Mouse (Mus musculus): ENCODE measurements around the gene Clcn5.

Clcn5 gene

DNA sequence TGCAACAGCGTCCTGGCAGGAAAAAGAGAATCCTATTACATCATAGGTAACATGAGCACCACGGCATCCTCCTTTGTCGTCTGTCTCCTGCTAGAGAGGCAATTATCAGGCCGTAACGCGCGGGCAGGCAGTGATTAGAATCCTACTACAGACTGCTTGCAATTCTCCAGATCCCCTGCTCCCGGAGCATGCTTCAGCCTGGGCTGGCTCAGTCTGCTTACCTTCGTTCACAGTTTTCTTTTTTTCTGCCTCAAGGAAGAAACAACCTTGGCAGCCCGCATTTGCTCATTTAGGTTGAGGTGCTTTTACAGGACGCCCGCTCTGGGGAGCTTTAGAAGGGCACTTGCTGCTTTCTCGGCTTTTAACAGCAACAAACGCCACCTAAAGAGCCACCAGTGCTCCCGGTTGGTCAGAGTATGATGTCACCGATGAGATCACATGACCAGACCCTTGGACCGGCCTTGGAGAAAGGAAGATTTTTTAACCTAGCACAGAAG, 130.8 kb downstream of the Clcn5 start:
- no peaks in the 10 kb centered on the region for H3K27me3 ChIP-seq (ENCODE audit: insufficient read depth, low read length)
- peak overlapping the region; percentile 57 for H3K4me3 ChIP-seq (replicated peaks; ENCODE audit: low read length)
- TF ChIP-seq CTCF (conservative IDR thresholded peaks at IDR 0.05; ENCODE audit: low read length) (no peak), NANOG (IDR thresholded peaks at IDR 0.05; ENCODE audit: borderline replicate concordance, low read length) (no peak), POU5F1 (IDR thresholded peaks at IDR 0.05; ENCODE audit: borderline replicate concordance, low read length) (no peak)
- H3K36me3 ChIP-seq (ENCODE audit: insufficient read depth, low read length), result no peaks in the 10 kb centered on the region
- 0 out of 2 replicates have a peak, but pooled peaks cover 4% of the 10 kb centered on the region for H3K4me1 ChIP-seq (replicated peaks; ENCODE audit: low read depth, low read length)
- no peaks in the 10 kb centered on the region for H3K9me3 ChIP-seq (ENCODE audit: low read length)

DNA sequence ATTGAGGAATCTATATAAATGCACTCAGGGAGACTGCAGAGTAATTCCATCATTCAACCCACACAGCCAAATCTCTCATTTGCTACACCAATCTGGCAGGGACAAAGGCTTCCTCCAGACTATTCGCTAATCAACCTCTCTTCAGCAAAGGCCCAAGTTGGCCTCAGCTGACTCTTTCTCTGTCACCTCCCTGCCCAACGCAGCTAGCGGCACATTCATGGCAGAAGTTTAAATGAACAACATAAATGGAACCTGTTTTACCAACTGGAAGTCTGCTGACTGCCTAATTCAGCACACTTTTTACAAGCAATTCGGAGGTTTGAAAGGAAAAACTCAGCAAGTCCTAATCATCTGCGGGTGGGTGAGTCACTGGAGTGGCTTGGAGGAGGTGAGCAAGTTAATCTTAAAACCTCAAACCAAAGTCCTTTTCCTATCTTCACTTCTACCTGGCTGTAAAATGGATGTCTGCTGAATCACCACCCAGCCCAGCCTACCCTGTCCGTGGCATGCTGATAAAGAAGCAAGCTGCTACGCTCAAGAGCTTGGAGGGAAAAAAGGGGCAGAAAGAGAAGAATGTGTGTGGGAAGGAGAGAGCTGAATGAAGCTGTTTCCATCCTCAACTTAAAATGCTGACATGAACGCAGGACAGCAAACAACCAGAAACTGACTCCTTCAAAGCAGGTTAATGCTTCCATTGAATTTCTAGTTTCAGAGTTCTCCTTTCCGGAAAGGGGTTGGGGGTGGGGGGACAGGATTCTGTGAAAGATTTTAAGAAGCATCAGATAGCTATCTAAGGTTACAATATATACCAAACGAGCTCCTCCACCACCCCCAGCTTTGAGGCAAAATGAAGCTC, 131.5 kb downstream of the Clcn5 start:
- Histone ChIP-seq H3K27me3 (ENCODE audit: insufficient read depth, low read length) (no peaks in the 10 kb centered on the region), H3K4me1 (replicated peaks; ENCODE audit: low read depth, low read length) (0 out of 2 replicates have a peak, but pooled peaks cover 4% of the 10 kb centered on the region), H3K9me3 (ENCODE audit: low read length) (no peaks in the 10 kb centered on the region), H3K36me3 (ENCODE audit: insufficient read depth, low read length) (no peaks in the 10 kb centered on the region), H3K4me3 (replicated peaks; ENCODE audit: low read length) (peak overlapping the region; percentile 57; the same call in 1 of the 2 replicates)
- TF ChIP-seq NANOG (IDR thresholded peaks at IDR 0.05; ENCODE audit: borderline replicate concordance, low read length), result no peak
- no peak for TF ChIP-seq CTCF (conservative IDR thresholded peaks at IDR 0.05; ENCODE audit: low read length)
- no peak for TF ChIP-seq POU5F1 (IDR thresholded peaks at IDR 0.05; ENCODE audit: borderline replicate concordance, low read length)

DNA sequence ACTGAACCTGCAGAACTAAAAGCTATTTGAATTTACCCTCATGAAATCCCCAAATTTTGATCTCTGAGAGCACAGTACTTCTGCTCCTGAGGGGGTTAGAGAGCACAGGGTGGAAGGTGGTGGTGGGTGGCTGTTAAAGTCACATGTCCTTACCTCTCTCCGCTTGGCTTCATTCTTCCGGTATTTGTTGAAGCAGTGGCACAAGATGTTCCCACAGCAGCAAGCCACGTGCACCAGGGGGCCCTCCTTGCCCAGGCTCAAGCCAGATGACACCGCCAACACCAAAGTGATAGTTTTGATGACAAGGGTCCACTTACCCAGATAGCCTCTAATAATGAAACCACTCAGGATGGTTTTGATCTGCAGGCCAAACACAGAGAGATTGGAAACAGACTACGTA, 149.0 kb downstream of the Clcn5 start:
- Histone ChIP-seq H3K4me3 (replicated peaks; ENCODE audit: low read length) (no peak overlapping the region), H3K4me1 (replicated peaks; ENCODE audit: low read depth, low read length) (no peaks in the 10 kb centered on the region), H3K36me3 (ENCODE audit: insufficient read depth, low read length) (no peaks in the 10 kb centered on the region), H3K9me3 (ENCODE audit: low read length) (no peaks in the 10 kb centered on the region), H3K27me3 (ENCODE audit: insufficient read depth, low read length) (no peaks in the 10 kb centered on the region)
- no peak for TF ChIP-seq CTCF (conservative IDR thresholded peaks at IDR 0.05; ENCODE audit: low read length)
- no peak for TF ChIP-seq POU5F1 (IDR thresholded peaks at IDR 0.05; ENCODE audit: borderline replicate concordance, low read length)
- TF ChIP-seq NANOG (IDR thresholded peaks at IDR 0.05; ENCODE audit: borderline replicate concordance, low read length), result no peak

DNA sequence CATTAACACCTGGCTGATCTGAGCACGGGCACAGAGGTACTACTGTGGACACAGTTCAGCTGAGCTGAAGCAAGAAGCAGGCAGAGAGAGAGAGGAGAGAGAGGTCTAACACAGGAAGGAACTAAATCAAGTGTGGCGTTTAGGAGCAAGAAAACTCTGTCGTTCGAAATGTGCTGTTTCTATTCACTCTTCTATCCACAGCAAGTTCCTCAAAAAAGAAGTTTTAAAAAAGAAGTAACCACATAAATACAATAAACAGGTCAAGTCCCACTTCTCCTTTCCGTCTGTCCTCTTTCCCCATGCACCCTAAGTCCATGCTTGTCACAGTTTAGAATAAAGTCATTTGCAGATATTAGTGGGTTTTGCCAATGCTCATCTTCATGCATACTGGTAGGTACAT, 150.4 kb downstream of the Clcn5 start:
- no peaks in the 10 kb centered on the region for H3K4me1 ChIP-seq (replicated peaks; ENCODE audit: low read depth, low read length)
- H3K27me3 ChIP-seq (ENCODE audit: insufficient read depth, low read length), result no peaks in the 10 kb centered on the region
- H3K36me3 ChIP-seq (ENCODE audit: insufficient read depth, low read length), result no peaks in the 10 kb centered on the region
- no peak overlapping the region for H3K4me3 ChIP-seq (replicated peaks; ENCODE audit: low read length)
- no peak for TF ChIP-seq CTCF (conservative IDR thresholded peaks at IDR 0.05; ENCODE audit: low read length)
- no peak for TF ChIP-seq POU5F1 (IDR thresholded peaks at IDR 0.05; ENCODE audit: borderline replicate concordance, low read length)
- H3K9me3 ChIP-seq (ENCODE audit: low read length), result no peaks in the 10 kb centered on the region

DNA sequence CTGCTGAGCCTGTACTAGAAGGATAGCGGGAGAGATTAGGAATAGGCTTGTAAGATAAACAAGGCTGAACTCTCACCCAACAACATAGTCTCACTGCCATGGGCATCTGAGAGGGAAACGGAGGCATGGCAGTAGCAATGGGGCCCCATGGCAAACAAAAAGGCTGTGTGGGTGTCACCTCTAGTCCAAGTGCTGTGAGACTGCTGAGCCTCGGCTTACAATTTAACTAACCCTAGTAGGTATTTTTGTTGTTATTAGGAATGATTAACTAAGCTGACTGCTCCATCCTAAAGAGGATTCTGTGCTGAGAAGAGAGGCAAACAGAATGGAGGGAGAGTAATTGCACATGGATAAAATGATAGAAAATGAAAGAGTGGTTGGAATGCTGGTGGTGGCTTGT, 161.2 kb downstream of the Clcn5 start:
- no peaks in the 10 kb centered on the region for H3K27me3 ChIP-seq (ENCODE audit: insufficient read depth, low read length)
- TF ChIP-seq NANOG (IDR thresholded peaks at IDR 0.05; ENCODE audit: borderline replicate concordance, low read length) (no peak), CTCF (conservative IDR thresholded peaks at IDR 0.05; ENCODE audit: low read length) (no peak), POU5F1 (IDR thresholded peaks at IDR 0.05; ENCODE audit: borderline replicate concordance, low read length) (no peak)
- H3K9me3 ChIP-seq (ENCODE audit: low read length), result no peaks in the 10 kb centered on the region
- no peaks in the 10 kb centered on the region for H3K36me3 ChIP-seq (ENCODE audit: insufficient read depth, low read length)
- no peak overlapping the region for H3K4me3 ChIP-seq (replicated peaks; ENCODE audit: low read length)
- no peaks in the 10 kb centered on the region for H3K4me1 ChIP-seq (replicated peaks; ENCODE audit: low read depth, low read length)

DNA sequence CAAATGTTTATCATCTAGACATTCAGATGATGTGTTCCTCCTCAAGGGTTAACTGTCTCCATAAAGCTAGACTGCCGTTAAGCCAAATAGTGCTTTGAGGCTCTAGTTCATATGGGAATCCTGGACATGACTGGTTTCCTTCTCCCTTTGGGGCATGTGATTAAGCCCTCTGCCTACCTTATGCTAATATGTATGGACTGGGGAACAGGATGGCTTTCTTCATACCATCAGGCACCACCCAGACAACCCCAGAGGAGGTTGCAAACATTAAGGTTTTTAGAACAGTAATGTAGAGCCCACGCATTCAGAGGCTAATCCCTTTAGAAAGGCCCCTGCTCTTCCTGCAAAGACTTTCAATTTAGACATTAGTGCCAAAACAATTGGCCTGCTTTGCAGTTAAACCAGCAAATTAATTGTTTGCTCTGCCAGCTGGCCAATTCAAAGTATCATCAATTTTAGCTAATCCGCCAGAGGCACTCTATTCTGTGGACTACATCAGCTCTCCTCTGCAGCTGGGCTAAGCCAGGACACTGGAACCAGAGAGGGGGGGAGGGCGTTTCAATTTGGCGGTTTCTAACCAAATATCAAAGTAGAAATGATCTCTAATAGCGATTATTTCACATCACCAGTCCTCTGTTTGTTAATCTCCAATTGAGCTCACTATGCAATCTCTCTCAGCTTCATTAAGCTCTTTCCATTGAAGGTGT, 163.0 kb downstream of the Clcn5 start:
- Histone ChIP-seq H3K36me3 (ENCODE audit: insufficient read depth, low read length) (no peaks in the 10 kb centered on the region), H3K4me3 (replicated peaks; ENCODE audit: low read length) (no peak overlapping the region), H3K4me1 (replicated peaks; ENCODE audit: low read depth, low read length) (no peaks in the 10 kb centered on the region), H3K27me3 (ENCODE audit: insufficient read depth, low read length) (no peaks in the 10 kb centered on the region), H3K9me3 (ENCODE audit: low read length) (no peaks in the 10 kb centered on the region)
- TF ChIP-seq POU5F1 (IDR thresholded peaks at IDR 0.05; ENCODE audit: borderline replicate concordance, low read length) (no peak), NANOG (IDR thresholded peaks at IDR 0.05; ENCODE audit: borderline replicate concordance, low read length) (no peak), CTCF (conservative IDR thresholded peaks at IDR 0.05; ENCODE audit: low read length) (no peak)

DNA sequence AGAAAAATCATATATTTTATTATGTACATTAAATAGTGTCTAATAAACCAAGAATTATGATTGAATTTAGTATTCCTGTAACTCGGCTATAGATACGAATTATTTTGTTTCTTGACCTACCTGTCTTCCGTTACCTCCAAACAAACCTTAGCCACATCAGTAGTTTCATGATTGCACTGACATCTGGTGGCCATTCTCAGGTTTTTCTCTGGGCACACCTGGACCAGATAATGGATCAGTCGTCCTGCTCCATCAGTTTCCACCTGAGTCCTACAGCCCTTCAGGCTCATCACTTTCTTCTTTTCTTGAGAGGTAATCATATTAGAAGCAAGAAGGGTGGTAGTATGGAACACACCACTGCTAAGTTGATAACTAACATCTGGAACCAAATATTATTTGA, 169.0 kb downstream of the Clcn5 start:
- TF ChIP-seq NANOG (IDR thresholded peaks at IDR 0.05; ENCODE audit: borderline replicate concordance, low read length) (no peak), POU5F1 (IDR thresholded peaks at IDR 0.05; ENCODE audit: borderline replicate concordance, low read length) (no peak), CTCF (conservative IDR thresholded peaks at IDR 0.05; ENCODE audit: low read length) (no peak)
- Histone ChIP-seq H3K4me1 (replicated peaks; ENCODE audit: low read depth, low read length) (no peaks in the 10 kb centered on the region), H3K4me3 (replicated peaks; ENCODE audit: low read length) (no peak overlapping the region), H3K9me3 (ENCODE audit: low read length) (no peaks in the 10 kb centered on the region), H3K36me3 (ENCODE audit: insufficient read depth, low read length) (no peaks in the 10 kb centered on the region), H3K27me3 (ENCODE audit: insufficient read depth, low read length) (no peaks in the 10 kb centered on the region)

DNA sequence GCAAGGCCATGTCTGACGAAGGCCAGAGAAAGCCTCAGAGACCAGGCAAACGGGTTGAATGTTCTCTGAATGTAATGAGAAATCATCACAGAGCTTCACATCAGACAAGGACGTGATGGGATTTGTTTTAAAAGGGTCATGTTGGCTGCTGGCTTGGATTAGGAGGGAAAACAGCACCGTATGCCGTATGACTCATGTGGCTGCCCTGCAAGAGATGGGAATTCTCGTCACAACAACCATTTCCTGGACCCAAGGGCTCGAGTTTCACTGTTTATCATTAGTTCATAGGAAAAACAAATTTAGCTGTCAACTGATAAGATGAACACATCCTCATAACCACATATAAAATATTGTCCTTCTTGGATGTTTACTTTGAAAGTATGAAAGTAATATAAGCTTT, 173.0 kb downstream of the Clcn5 start:
- TF ChIP-seq NANOG (IDR thresholded peaks at IDR 0.05; ENCODE audit: borderline replicate concordance, low read length) (no peak), CTCF (conservative IDR thresholded peaks at IDR 0.05; ENCODE audit: low read length) (no peak), POU5F1 (IDR thresholded peaks at IDR 0.05; ENCODE audit: borderline replicate concordance, low read length) (no peak)
- H3K4me1 ChIP-seq (replicated peaks; ENCODE audit: low read depth, low read length), result no peaks in the 10 kb centered on the region
- H3K36me3 ChIP-seq (ENCODE audit: insufficient read depth, low read length), result no peaks in the 10 kb centered on the region
- no peaks in the 10 kb centered on the region for H3K9me3 ChIP-seq (ENCODE audit: low read length)
- no peak overlapping the region for H3K4me3 ChIP-seq (replicated peaks; ENCODE audit: low read length)
- H3K27me3 ChIP-seq (ENCODE audit: insufficient read depth, low read length), result no peaks in the 10 kb centered on the region

Measured in E14TG2a.4 (cell line).